Mouse (Mus musculus): ENCODE results near the gene Barhl1. TPM values are rescaled to one million over a fixed set of nuclear protein-coding genes. Genes with fewer than 3 reads are reported as not detected.

Gene Barhl1
- total RNA-seq, 4 experiments from 2014 or later: not detected

GRCm38 (mm10) chr2:28911331-28912038 lies 5.0 kb downstream of the Barhl1 start:
- no peak for DNase-seq (ENCODE audit: low spot score)

GRCm38 (mm10) chr2:28910877-28911276 lies 5.6 kb downstream of the Barhl1 start:
- DNase-seq (ENCODE audit: low spot score): no peak

DNA sequence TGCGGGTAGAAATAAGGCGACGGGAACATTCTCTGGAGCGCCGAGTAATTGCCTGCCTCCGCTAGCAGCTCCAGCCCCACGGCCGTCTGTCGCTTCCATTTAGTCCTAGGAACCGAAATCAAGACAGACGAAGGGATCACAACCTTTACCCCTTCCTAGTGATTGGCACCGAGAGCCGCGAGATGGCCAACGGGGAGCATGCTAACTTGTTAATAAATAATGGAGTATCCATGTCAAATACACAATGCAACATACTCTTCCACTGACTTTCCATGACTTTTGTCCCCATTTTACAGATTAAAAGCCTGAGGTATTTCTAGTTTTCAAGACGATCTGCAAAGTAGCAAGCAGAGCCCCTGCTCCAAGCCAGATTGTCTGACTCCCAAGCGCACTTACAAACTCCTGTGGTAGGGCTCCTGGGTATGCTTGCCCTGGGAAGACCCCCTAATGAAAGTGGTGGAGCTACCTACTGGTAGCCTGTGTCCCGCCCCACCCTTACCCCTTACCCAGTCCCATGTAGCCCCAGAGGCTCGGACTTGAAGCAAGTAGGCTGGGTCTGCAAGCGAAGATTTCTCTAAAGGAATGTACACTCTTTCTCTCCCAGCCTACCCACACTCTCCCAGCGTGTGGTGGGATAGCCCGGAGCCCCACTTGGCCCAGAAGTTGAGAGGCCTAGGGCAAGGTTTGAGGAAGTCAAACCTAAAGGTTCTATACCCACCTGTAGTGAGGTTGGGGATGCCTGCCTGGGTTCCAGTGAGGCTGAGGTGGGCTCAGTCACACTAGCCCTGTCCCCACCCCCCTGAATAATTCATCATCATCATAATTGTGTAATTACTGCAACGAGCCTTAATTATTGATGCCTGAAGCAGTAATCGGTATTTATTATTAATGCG lies 6.4 kb downstream of the Barhl1 start:
- no peak for DNase-seq (ENCODE audit: low spot score)

DNA sequence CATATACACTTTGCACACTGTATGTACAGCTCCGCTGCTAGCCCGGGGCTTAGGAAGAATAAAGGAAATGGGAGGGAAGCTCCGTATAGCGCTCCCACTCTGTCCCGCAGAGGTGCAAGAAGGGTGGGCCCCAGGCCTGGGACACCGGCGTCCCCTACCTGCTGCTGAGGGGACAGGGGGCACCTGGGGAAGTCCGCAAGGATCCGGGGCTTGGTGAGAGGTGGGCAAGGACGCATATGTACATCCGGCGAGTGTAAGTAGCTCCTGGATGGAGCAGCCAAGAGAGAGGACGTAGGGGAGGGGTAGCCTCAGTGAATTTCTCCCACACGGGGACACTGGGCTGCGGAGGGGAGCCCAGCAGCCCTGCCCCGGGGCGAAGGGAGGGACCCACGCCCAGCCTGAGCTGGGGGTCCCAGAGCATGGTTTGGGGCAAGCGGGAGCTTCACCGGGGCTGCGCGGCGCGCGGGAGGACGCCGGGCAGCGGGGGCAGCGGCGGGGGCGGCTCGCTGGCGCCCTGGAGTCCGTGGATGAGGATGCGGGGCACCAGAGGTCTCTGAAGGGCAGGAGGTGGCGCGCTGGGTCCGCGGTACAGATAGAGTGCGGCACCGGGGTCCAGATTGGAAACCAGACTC lies 7.2 kb downstream of the Barhl1 start:
- DNase-seq (ENCODE audit: low spot score): no peak

- DNase-seq (ENCODE audit: low spot score): peak; percentile 9
Measured at GRCm38 (mm10) chr2:28908389-28909153, 7.9 kb downstream of the Barhl1 start.

- no peak for DNase-seq (ENCODE audit: low spot score)
Measured at GRCm38 (mm10) chr2:28907691-28908388, 8.6 kb downstream of the Barhl1 start.

GRCm38 (mm10) chr2:28905561-28905960 lies 10.9 kb downstream of the Barhl1 start:
- DNase-seq (ENCODE audit: low spot score): no peak

- no peak for DNase-seq (ENCODE audit: low spot score)
Measured at GRCm38 (mm10) chr2:28904786-28905185, 11.7 kb downstream of the Barhl1 start.

DNA sequence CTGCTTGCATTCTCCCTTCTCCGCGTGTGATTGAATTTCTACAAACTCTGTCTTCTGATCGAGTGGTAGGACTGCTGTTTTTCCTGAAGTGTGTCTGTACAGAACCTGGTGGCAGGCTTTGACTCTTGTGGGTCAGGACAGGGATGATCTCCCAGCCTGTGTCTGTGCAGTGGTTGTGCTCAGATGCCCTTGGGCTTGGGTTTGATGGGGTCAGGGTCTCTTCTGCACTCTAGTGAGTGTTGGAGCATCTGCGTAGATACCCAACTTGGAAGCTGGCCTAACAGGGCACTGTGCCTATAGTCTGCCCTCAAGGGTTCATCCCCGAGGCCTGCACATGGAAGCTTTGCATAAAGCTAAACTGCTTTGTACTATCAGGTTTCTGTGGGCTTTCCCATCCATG lies 12.6 kb downstream of the Barhl1 start:
- no peak for DNase-seq (ENCODE audit: low spot score)

DNA sequence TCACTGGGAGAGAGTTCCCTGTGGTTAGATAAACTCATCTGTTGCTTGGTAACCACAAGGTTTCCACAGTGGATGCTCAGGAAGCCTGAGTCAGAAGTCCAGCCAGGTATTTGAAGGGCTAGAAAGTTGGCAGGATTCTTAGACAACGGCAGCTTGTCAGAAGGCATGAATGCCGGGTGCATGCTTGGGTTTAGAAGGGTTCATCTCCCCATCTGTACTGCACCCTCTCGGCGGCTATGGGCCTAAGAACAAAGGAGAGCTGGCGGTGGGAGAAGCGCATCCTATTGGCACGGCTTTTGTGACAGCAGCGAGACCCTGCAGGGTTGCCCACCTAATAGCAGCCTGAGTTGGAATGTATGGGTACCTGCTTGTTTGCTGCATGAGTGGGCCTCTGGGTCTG lies 14.2 kb downstream of the Barhl1 start:
- no peak for DNase-seq (ENCODE audit: low spot score)

- DNase-seq (ENCODE audit: low spot score): no peak
Measured at GRCm38 (mm10) chr2:28897340-28897899, 19.0 kb downstream of the Barhl1 start.

DNA sequence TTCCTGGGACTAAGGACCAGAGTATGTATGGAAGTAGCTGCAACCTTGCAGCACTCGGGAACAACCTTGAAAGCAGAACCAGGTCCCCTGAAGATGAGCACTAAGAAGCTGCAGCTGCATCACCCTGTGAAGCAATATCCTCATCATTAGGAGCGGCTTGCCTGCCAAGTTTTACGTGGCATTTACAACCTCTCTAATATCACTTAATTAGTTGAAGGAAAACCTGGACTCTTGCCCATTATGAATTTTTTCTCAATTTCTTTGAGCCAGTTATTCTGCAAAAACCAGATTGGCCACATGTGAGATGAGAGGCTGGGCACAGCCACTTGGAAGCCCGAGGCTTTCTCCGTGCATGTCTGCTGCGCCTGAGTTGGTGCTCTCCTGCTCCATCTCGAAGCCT lies 20.6 kb downstream of the Barhl1 start:
- no peak for DNase-seq (ENCODE audit: low spot score)

- no peak for DNase-seq (ENCODE audit: low spot score)
Measured at GRCm38 (mm10) chr2:28893526-28893925, 22.9 kb downstream of the Barhl1 start.

GRCm38 (mm10) chr2:28892796-28893195 lies 23.7 kb downstream of the Barhl1 start:
- DNase-seq (ENCODE audit: low spot score): no peak

DNA sequence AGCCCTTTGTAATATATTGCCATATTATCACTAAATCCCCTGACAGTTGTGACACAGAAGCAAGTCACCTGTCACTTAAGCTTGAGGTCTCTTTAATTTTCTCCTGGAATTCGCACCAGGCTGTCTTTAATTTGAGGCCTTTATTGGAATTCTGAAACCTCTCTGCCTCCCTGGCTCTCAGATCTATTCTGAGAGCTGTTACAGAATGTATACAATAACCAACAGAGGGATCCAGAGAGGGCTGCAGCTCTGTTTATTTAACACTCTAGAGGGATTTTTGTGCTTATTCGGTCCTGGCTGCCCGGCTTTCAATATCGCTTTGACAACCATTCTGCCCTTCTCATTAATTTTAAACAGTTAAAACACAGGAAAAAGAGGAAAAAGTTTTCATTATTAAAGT lies 31.6 kb downstream of the Barhl1 start:
- no peak for DNase-seq (ENCODE audit: low spot score)

GRCm38 (mm10) chr2:28882826-28883485 lies 33.5 kb downstream of the Barhl1 start:
- peak; percentile 3 for DNase-seq (ENCODE audit: low spot score)

DNA sequence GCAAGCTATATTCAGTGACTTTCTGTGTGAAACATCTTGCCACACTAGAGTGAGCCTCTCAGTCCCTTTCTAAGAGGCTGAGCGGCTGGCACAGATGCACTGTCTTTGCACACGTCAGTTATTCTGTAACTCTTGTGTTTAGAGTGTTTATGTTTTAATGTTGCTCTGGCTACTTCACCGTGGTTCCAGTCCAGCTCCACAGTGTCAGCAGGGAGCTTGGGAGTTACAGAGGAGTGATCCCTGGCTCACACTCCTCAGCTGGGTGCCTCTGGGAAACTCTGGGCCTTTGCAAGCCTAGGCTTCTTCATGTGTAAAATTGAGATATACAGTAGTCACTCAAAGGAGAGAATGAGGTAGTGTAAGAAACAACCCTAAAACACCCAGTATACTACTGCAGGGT lies 34.4 kb downstream of the Barhl1 start:
- DNase-seq (ENCODE audit: low spot score): no peak

DNA sequence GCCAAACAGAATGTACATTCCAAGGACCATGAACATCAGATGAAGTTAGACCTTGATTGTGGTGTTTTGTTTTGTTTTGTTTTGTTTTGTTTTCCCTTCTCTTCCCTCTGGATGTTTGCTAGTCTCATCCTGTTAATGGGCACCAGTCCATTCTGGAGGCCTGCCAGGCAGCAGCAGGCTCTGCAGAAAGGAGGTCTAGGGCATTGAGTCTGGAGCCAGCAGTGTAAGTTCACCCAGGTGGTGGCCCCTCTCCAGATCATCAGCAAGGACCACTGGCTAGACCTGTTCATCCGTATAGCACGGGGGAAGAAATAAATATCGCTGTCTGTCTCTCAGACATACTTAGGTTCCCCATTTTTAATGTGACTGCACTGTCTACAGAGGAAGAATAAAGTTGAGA lies 35.2 kb downstream of the Barhl1 start:
- DNase-seq (ENCODE audit: low spot score): no peak

GRCm38 (mm10) chr2:28875554-28875953 lies 40.9 kb downstream of the Barhl1 start:
- DNase-seq (ENCODE audit: low spot score): no peak

DNA sequence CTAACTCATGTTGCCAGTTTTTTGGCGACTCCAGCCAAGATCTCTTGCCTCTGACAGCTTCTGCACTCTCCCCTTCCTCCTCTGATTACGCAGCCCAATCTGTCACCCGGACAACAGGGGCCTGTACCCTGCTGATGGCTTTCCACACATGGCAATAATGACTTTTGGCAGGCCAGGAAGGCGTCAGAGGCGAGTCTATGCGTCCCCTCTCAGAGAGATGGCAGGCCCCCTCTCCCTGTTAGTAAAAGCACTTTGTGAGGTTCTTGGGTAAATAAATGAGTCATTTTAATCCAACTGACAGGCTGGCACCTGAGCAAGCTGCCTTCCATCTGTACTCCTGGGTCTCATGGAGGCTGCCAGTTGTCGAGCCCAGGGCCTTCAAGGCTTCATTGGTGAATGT lies 49.0 kb downstream of the Barhl1 start:
- DNase-seq (ENCODE audit: low spot score): no peak

Data from heart, adult 8-10 months (tissue).